Mouse (Mus musculus): ENCODE data around the gene Stbd1.

DNA sequence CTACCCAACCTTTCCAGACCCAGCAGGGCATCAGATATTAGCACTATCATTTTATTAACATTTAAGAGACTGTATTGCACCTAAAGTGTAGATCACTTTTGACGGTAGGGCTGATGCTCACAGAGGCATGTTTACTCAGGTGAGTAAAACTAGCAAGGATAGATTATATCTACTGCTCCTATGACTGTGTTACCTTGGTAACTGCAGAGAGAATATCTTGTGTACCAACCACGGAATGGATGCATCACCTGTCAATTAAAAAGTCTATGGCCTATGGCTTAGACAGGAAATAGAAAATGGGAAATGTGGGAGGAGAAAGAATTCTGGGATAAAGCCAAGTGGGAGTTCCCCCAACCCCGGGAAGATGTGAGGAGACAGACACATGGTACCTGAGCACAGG, 32.1 kb downstream of the Stbd1 start:
- no peak for TF ChIP-seq TAL1 (IDR thresholded peaks at IDR 0.05; ENCODE audit: low read length)
- TF ChIP-seq GATA1 (IDR thresholded peaks at IDR 0.05; ENCODE audit: low read length): no peak
